Mouse (Mus musculus) CH12.LX (cell line): ENCODE results near the gene Scamp1. TPM values are rescaled to one million over a fixed set of nuclear protein-coding genes. Genes with fewer than 3 reads are reported as not detected.
"Not testable (repeated sequence)": the region's sequence is repeated elsewhere in the genome, so short reads cannot be mapped to it uniquely, and the experiment has no call there.

Source experiments
- DNase-seq: peaks from one replicate; pipeline ENCODE4 v3.0.0-alpha.2; 2013; ENCODE audit errors: extremely low read depth
- H3K27ac ChIP-seq: 2 replicates; pipeline ENCODE4 v1.5.1; 2012; ENCODE audit warnings: low read depth, mild to moderate bottlenecking, control low read depth, moderate library complexity; ENCODE audit not compliant: insufficient read depth
- H3K27me3 ChIP-seq: replicated peaks from 2 replicates; pipeline ENCODE3; 2012; ENCODE audit warnings: inconsistent platforms
- H3K36me3 ChIP-seq, 2 experiments: replicated peaks in 1 of 2; 2 replicates each; pipeline versions ENCODE3 to v1.6.1; 2012; ENCODE audit warnings: inconsistent platforms in 1 of 2, low read length in 1 of 2, mild to moderate bottlenecking in 1 of 2, mixed read lengths in 1 of 2, moderate library complexity in 1 of 2; ENCODE audit not compliant: control insufficient read depth in 1 of 2, insufficient read depth in 1 of 2
- H3K4me1 ChIP-seq, 2 experiments: 2 replicates each; pipeline ENCODE4 v1.6.1; 2012; ENCODE audit warnings: inconsistent platforms in 1 of 2, moderate library complexity in 1 of 2; ENCODE audit not compliant: insufficient read depth in 2 of 2, control insufficient read depth in 1 of 2
- H3K4me2 ChIP-seq: 2 replicates; pipeline ENCODE4 v1.6.1; 2012; ENCODE audit warnings: low read depth, mild to moderate bottlenecking, control low read depth; ENCODE audit not compliant: poor library complexity, insufficient read depth, severe bottlenecking
- H3K4me3 ChIP-seq, 3 experiments: fragments of 150-350 bp in 1 of 3; sonication (generic) in 1 of 3; replicated peaks in 1 of 3; 2 replicates each; pipeline versions ENCODE3 to v1.5.1; 2011 to 2012; ENCODE audit warnings: low read depth in 2 of 3, low read length in 2 of 3, mild to moderate bottlenecking in 2 of 3, moderate library complexity in 2 of 3, control low read depth in 1 of 3, improper control_type of control experiment in 1 of 3, inconsistent platforms in 1 of 3, mixed read lengths in 1 of 3; ENCODE audit not compliant: poor library complexity in 1 of 3
- H3K79me2 ChIP-seq: replicated peaks from 2 replicates; pipeline ENCODE4 v1.6.1; 2012; ENCODE audit warnings: mild to moderate bottlenecking, moderate library complexity; ENCODE audit not compliant: control insufficient read depth, poor library complexity, insufficient read depth, severe bottlenecking; ENCODE audit errors: extremely low read depth
- H3K9ac ChIP-seq: 2 replicates; pipeline ENCODE4 v1.6.1; 2012; ENCODE audit warnings: low read depth, mild to moderate bottlenecking, control low read depth, moderate library complexity; ENCODE audit not compliant: insufficient read depth
- H3K9me3 ChIP-seq: replicated peaks from 2 replicates; pipeline ENCODE3; 2012; ENCODE audit warnings: low read length, inconsistent platforms, mixed read lengths
- BHLHE40 ChIP-seq: IDR thresholded peaks from 2 replicates; pipeline ENCODE4 v1.6.1; 2011; ENCODE audit warnings: mild to moderate bottlenecking, low read depth, low read length, improper control_type of control experiment
- CHD2 ChIP-seq: IDR thresholded peaks from 2 replicates; pipeline ENCODE4 v1.6.1; 2011; ENCODE audit warnings: low read length, improper control_type of control experiment
- E2F4 ChIP-seq: IDR thresholded peaks from 2 replicates; pipeline ENCODE4 v1.6.1; 2011; ENCODE audit warnings: low read depth, low read length, improper control_type of control experiment; ENCODE audit not compliant: insufficient replicate concordance
- ELF1 ChIP-seq: IDR thresholded peaks from 2 replicates; pipeline ENCODE4 v1.6.1; 2014; ENCODE audit warnings: low read depth, mild to moderate bottlenecking, inconsistent platforms, low read length, improper control_type of control experiment
- EP300 ChIP-seq: IDR thresholded peaks from 2 replicates; pipeline ENCODE4 v1.6.1; 2011; ENCODE audit warnings: low read length, improper control_type of control experiment
- GABPA ChIP-seq: IDR thresholded peaks from 2 replicates; pipeline ENCODE4 v1.6.1; 2012; ENCODE audit warnings: low read depth, low read length, improper control_type of control experiment, inconsistent platforms; ENCODE audit not compliant: insufficient replicate concordance
- IRF4 ChIP-seq: IDR thresholded peaks from 2 replicates; pipeline ENCODE4 v1.6.1; 2014; ENCODE audit warnings: low read depth, mild to moderate bottlenecking, inconsistent platforms, low read length, improper control_type of control experiment
- JUN ChIP-seq: IDR thresholded peaks from 2 replicates; pipeline ENCODE4 v1.6.1; 2011; ENCODE audit warnings: low read depth, mild to moderate bottlenecking, low read length, improper control_type of control experiment, moderate library complexity; ENCODE audit not compliant: insufficient read depth
- JUND ChIP-seq: conservative IDR thresholded peaks from 2 replicates; pipeline ENCODE4 v1.6.1; 2011; ENCODE audit warnings: low read depth, low read length, improper control_type of control experiment
- KAT2A ChIP-seq: IDR thresholded peaks from 2 replicates; pipeline ENCODE4 v1.6.1; 2012; ENCODE audit warnings: low read length, improper control_type of control experiment, inconsistent platforms; ENCODE audit not compliant: insufficient replicate concordance
- MAX ChIP-seq: IDR thresholded peaks from 2 replicates; pipeline ENCODE4 v1.6.1; 2011; ENCODE audit warnings: low read length, improper control_type of control experiment
- MAZ ChIP-seq: IDR thresholded peaks from 2 replicates; pipeline ENCODE4 v1.6.1; 2012; ENCODE audit warnings: low read depth, mild to moderate bottlenecking, inconsistent platforms, low read length, improper control_type of control experiment, moderate library complexity
- MEF2A ChIP-seq: IDR thresholded peaks from 2 replicates; pipeline ENCODE4 v1.6.1; 2014; ENCODE audit warnings: low read depth, mild to moderate bottlenecking, inconsistent platforms, low read length, improper control_type of control experiment, borderline replicate concordance
- MXI1 ChIP-seq: IDR thresholded peaks from 2 replicates; pipeline ENCODE4 v1.6.1; 2011; ENCODE audit warnings: mild to moderate bottlenecking, low read depth, low read length, improper control_type of control experiment
- NRF1 ChIP-seq: IDR thresholded peaks from 2 replicates; pipeline ENCODE4 v1.6.1; 2014; ENCODE audit warnings: low read depth, mild to moderate bottlenecking, inconsistent platforms, low read length, improper control_type of control experiment, moderate library complexity
- POLR2A ChIP-seq: IDR thresholded peaks from 2 replicates; pipeline ENCODE4 v1.6.1; 2011; ENCODE audit warnings: low read depth, mild to moderate bottlenecking, improper control_type of control experiment, low read length
- POLR2AphosphoS2 ChIP-seq: IDR thresholded peaks from 2 replicates; pipeline ENCODE4 v1.6.1; 2011; ENCODE audit warnings: low read depth, low read length, improper control_type of control experiment
- RAD21 ChIP-seq: IDR thresholded peaks from 2 replicates; pipeline ENCODE4 v1.6.1; 2011; ENCODE audit warnings: low read depth, mild to moderate bottlenecking, low read length, improper control_type of control experiment, moderate library complexity
- RCOR1 ChIP-seq: conservative IDR thresholded peaks from 2 replicates; pipeline ENCODE4 v1.6.1; 2012; ENCODE audit warnings: low read depth, mild to moderate bottlenecking, inconsistent platforms, low read length, improper control_type of control experiment
- SIN3A ChIP-seq: IDR thresholded peaks from 2 replicates; pipeline ENCODE4 v1.6.1; 2012; ENCODE audit warnings: low read length, improper control_type of control experiment, inconsistent platforms
- SMC3 ChIP-seq: IDR thresholded peaks from 2 replicates; pipeline ENCODE4 v1.6.1; 2011; ENCODE audit warnings: low read depth, low read length, improper control_type of control experiment
- TBP ChIP-seq: conservative IDR thresholded peaks from 2 replicates; pipeline ENCODE4 v1.6.1; 2011; ENCODE audit warnings: low read depth, low read length, improper control_type of control experiment
- USF1 ChIP-seq: IDR thresholded peaks from 2 replicates; pipeline ENCODE4 v1.6.1; 2014; ENCODE audit warnings: low read depth, mild to moderate bottlenecking, inconsistent platforms, low read length, improper control_type of control experiment
- USF2 ChIP-seq: conservative IDR thresholded peaks from 2 replicates; pipeline ENCODE4 v1.6.1; 2011; ENCODE audit warnings: low read depth, low read length, improper control_type of control experiment
- ZC3H11A ChIP-seq: IDR thresholded peaks from 2 replicates; pipeline ENCODE4 v1.6.1; 2012; ENCODE audit warnings: low read depth, mild to moderate bottlenecking, inconsistent platforms, low read length, improper control_type of control experiment
- ZKSCAN1 ChIP-seq: IDR thresholded peaks from 2 replicates; pipeline ENCODE4 v1.6.1; 2012; ENCODE audit warnings: low read depth, inconsistent platforms, low read length, improper control_type of control experiment, borderline replicate concordance
- ZMIZ1 ChIP-seq: IDR thresholded peaks from 2 replicates; pipeline ENCODE4 v1.6.1; 2012; ENCODE audit warnings: low read depth, mild to moderate bottlenecking, inconsistent platforms, low read length, improper control_type of control experiment
- dilution Hi-C: fragments of 300-500 bp; cut with MboI; formaldehyde crosslinking; loops from 2 replicates; pipeline ENCODE4 v1.14.3; 2020; ENCODE audit warnings: low sequenced_read_pairs; ENCODE audit not compliant: extremely low pct_unique_long_range_greater_than_20kb, extremely low pct_ligation_motif_present
- in situ Hi-C: fragments of 300-500 bp; cut with MboI; formaldehyde crosslinking; loops from 3 replicates; pipeline ENCODE4 v1.14.3; 2019; ENCODE audit warnings: low sequenced_read_pairs, low pct_ligation_motif_present, low pct_unique_long_range_greater_than_20kb, mixed read lengths
- polyA plus RNA-seq: library from polyadenylated mRNA; unstranded; fragments of >175 nt; gene quantifications from 2 replicates; pipeline ENCODE4 v1.2.1, GENCODE M21; 2012; ENCODE audit warnings: low read depth; ENCODE audit not compliant: insufficient read length
- total RNA-seq, 2 experiments: library from RNA; depleted of rRNA; stranded (reverse); fragments of 300-350 nt in 1 of 2; fragments of >200 nt in 1 of 2; gene quantifications; 2 replicates each; pipeline ENCODE4 v1.2.3; 2012 to 2014

Scamp1 gene
- total RNA-seq (2012; rRNA removed) = not detected in 2 replicates
- 0.11 TPM in 1 of 2 replicates, not detected in the other for total RNA-seq (2014; rRNA removed)
- 0.11 TPM in 1 of 2 replicates, not detected in the other for polyA plus RNA-seq

- H3K27me3 ChIP-seq = no peaks in the 10 kb centered on the region
- no peaks in the 10 kb centered on the region for H3K4me1 ChIP-seq
- H3K4me2 ChIP-seq = no peak within 1 kb of the TSS
- in situ Hi-C loops = no loop called here
- no peak within 1 kb of the TSS for H3K27ac ChIP-seq
- no peaks in the 10 kb centered on the region for H3K36me3 ChIP-seq
- no peak for DNase-seq
- no peak within 1 kb of the TSS for H3K9ac ChIP-seq
- dilution Hi-C loops = no loop called here
- peaks cover 5% of the 10 kb centered on the region for H3K9me3 ChIP-seq
- no peaks in the 10 kb centered on the region for H3K79me2 ChIP-seq
- no peak for TF ChIP-seq SIN3A
- TF ChIP-seq TBP = no peak
- no peak for TF ChIP-seq MEF2A
- no peak for TF ChIP-seq JUND
- no peak for TF ChIP-seq USF1
- TF ChIP-seq ZKSCAN1 = no peak
- TF ChIP-seq CHD2 = no peak
- TF ChIP-seq RCOR1 = no peak
- TF ChIP-seq MAZ = no peak
- TF ChIP-seq NRF1 = no peak
- no peak for TF ChIP-seq USF2
- TF ChIP-seq SMC3 = no peak
- no peak for TF ChIP-seq BHLHE40
- no peak for TF ChIP-seq MAX
- no peak for TF ChIP-seq POLR2A
- TF ChIP-seq E2F4 = no peak
- no peak within 1 kb of the TSS for H3K4me3 ChIP-seq
Observed at GRCm38 (mm10) chr13:94285281-94285871, at the start of gene Scamp1. TSS of gene Scamp1 (minus strand) at chr13:94285857.

- no peak overlapping the region for H3K9ac ChIP-seq
- H3K79me2 ChIP-seq = no peaks in the 10 kb centered on the region
- no peak for TF ChIP-seq USF2
- TF ChIP-seq ZMIZ1 = no peak
- TF ChIP-seq ELF1 = no peak
- TF ChIP-seq MXI1 = no peak
- TF ChIP-seq ZC3H11A = no peak
- no peak for TF ChIP-seq TBP
- TF ChIP-seq JUN = no peak
- no peak for TF ChIP-seq GABPA
- no peak for TF ChIP-seq IRF4
- TF ChIP-seq RAD21 = no peak
- no peak for TF ChIP-seq NRF1
- no peak for TF ChIP-seq KAT2A
- no peak for TF ChIP-seq ZKSCAN1
- TF ChIP-seq POLR2AphosphoS2 = no peak
- TF ChIP-seq EP300 = no peak
- no peak for TF ChIP-seq MAX
- no peak for DNase-seq
- H3K9me3 ChIP-seq = no peaks in the 10 kb centered on the region
- H3K4me3 ChIP-seq = no peak overlapping the region
- no peaks in the 10 kb centered on the region for H3K36me3 ChIP-seq
- H3K4me1 ChIP-seq = peaks cover 0 to 13% of the 10 kb centered on the region in 2 experiments; a peak in 2 of 4 replicates
- in situ Hi-C loops = no loop called here
- no peaks in the 10 kb centered on the region for H3K27me3 ChIP-seq
- dilution Hi-C loops = no loop called here
- H3K4me2 ChIP-seq = no peak overlapping the region
- no peak overlapping the region for H3K27ac ChIP-seq
Observed at GRCm38 (mm10) chr13:94330392-94330979, 44.8 kb upstream of the Scamp1 start.

- H3K4me2 ChIP-seq, H3K9me3 ChIP-seq, H3K36me3 ChIP-seq, in situ Hi-C loops, H3K9ac ChIP-seq, H3K27ac ChIP-seq, H3K79me2 ChIP-seq, H3K4me3 ChIP-seq, dilution Hi-C loops, DNase-seq, H3K27me3 ChIP-seq: not testable (repeated sequence)
- H3K4me1 ChIP-seq = peaks cover 0 to 13% of the 10 kb centered on the region in 2 experiments; a peak in 2 of 4 replicates
Observed at GRCm38 (mm10) chr13:94329005-94329404, 43.3 kb upstream of the Scamp1 start.
